Mouse (Mus musculus) embryonic facial prominence, embryonic 10.5 days (tissue): ENCODE measurements at regions not wholly inside any gene's neighbourhood (a gene's known extent, or its start where the extent isn't known, plus 50 kb on each side); places are given as distances from the start of the nearest gene placed in this dataset. TPM values are rescaled to one million over a fixed set of nuclear protein-coding genes. Genes with fewer than 3 reads are reported as not detected.
"Not testable (repeated sequence)": the region's sequence is repeated elsewhere in the genome, so short reads cannot be mapped to it uniquely, and the experiment has no call there.

Source experiments
- DNase-seq: peaks from one replicate; pipeline ENCODE4 v3.0.0-alpha.2; 2017; ENCODE audit warnings: low spot score
- H3K27ac ChIP-seq: fragments of 300-500 bp; sonication (generic); replicated peaks from 2 replicates; pipeline ENCODE4 v1.5.1; 2016; ENCODE audit warnings: mild to moderate bottlenecking
- H3K27me3 ChIP-seq: fragments of 300-500 bp; sonication (generic); replicated peaks from 2 replicates; pipeline ENCODE4 v1.6.1; 2016; ENCODE audit warnings: low read depth, mild to moderate bottlenecking; ENCODE audit not compliant: poor library complexity, severe bottlenecking
- H3K36me3 ChIP-seq: fragments of 300-500 bp; sonication (generic); replicated peaks from 2 replicates; pipeline ENCODE4 v1.6.1; 2016; ENCODE audit warnings: mild to moderate bottlenecking, moderate library complexity
- H3K4me1 ChIP-seq: fragments of 300-500 bp; sonication (generic); 2 replicates; pipeline ENCODE4 v1.6.1; 2016
- H3K4me3 ChIP-seq: fragments of 300-500 bp; sonication (generic); 2 replicates; pipeline ENCODE4 v1.5.1; 2016; ENCODE audit warnings: mild to moderate bottlenecking, moderate library complexity
- H3K9me3 ChIP-seq: fragments of 300-500 bp; sonication (generic); 2 replicates; pipeline ENCODE4 v1.6.1; 2016; ENCODE audit warnings: mild to moderate bottlenecking
- WGBS: fragments of 180-500 bp; shearing (Covaris S2); methylation state at CpG from one replicate; pipeline ENCODE4 v1.1.7; 2016; 5-methylcytosine and 5-hydroxymethylcytosine counted together
- microRNA-seq: library from miRNA; unstranded; fragments of <30 nt; microRNA quantifications from one replicate; pipeline ENCODE4, GENCODE M21; 2017

GRCm38 (mm10) chr11:16675951-16676350 lies 76.1 kb upstream of the Egfr start:
- WGBS, result 19% methylated on average over 1 of the region's 1 CpGs
- H3K9me3 ChIP-seq, H3K27ac ChIP-seq, H3K36me3 ChIP-seq, H3K4me3 ChIP-seq, DNase-seq, H3K4me1 ChIP-seq, H3K27me3 ChIP-seq: not testable (repeated sequence)

GRCm38 (mm10) chr11:16683538-16683937 lies 68.5 kb upstream of the Egfr start:
- WGBS, result 84% methylated on average over 1 of the region's 1 CpGs

GRCm38 (mm10) chr11:16695596-16695995 lies 56.4 kb upstream of the Egfr start:
- H3K4me1 ChIP-seq, result no peaks in the 10 kb centered on the region
- no peak for DNase-seq
- H3K4me3 ChIP-seq, result no peak overlapping the region
- no peak overlapping the region for H3K27ac ChIP-seq
- H3K9me3 ChIP-seq, result no peaks in the 10 kb centered on the region
- no peaks in the 10 kb centered on the region for H3K36me3 ChIP-seq
- H3K27me3 ChIP-seq, result no peaks in the 10 kb centered on the region
- 67% methylated on average over 1 of the region's 1 CpGs for WGBS

More at GRCm38 (mm10) chr11:16683538-16683937, 68.5 kb upstream of the Egfr start:
- no peak overlapping the region for H3K4me3 ChIP-seq
- H3K9me3 ChIP-seq, result no peaks in the 10 kb centered on the region
- no peaks in the 10 kb centered on the region for H3K4me1 ChIP-seq
- no peak overlapping the region for H3K27ac ChIP-seq
- no peak for DNase-seq
- H3K27me3 ChIP-seq, result no peaks in the 10 kb centered on the region
- no peaks in the 10 kb centered on the region for H3K36me3 ChIP-seq

- Histone ChIP-seq H3K9me3 (no peaks in the 10 kb centered on the region), H3K27me3 (no peaks in the 10 kb centered on the region), H3K4me3 (no peak overlapping the region), H3K36me3 (no peaks in the 10 kb centered on the region), H3K27ac (no peak overlapping the region), H3K4me1 (no peaks in the 10 kb centered on the region)
- DNase-seq, result no peak
- WGBS, result 76% methylated on average over 2 of the region's 2 CpGs
These were observed 55.2 kb upstream of the Egfr start for GRCm38 (mm10) chr11:16696787-16697186.

GRCm38 (mm10) chr11:16701826-16702225 lies 50.2 kb upstream of the Egfr start:
- 89% methylated on average over 4 of the region's 4 CpGs for WGBS
- Histone ChIP-seq H3K9me3 (no peaks in the 10 kb centered on the region), H3K4me1 (no peaks in the 10 kb centered on the region), H3K4me3 (no peak overlapping the region), H3K27ac (no peak overlapping the region), H3K27me3 (no peaks in the 10 kb centered on the region), H3K36me3 (no peaks in the 10 kb centered on the region)
- DNase-seq, result no peak

Small RNAs in the stretch of these regions (microRNA-seq; reads per million reads assigned to microRNA genes)
- not detected for gene Gm24714
